Mouse (Mus musculus) embryonic facial prominence, embryonic 12.5 days (tissue): Measurements from ENCODE around the gene Cpvl. TPM values are rescaled to one million over a fixed set of nuclear protein-coding genes. Genes with fewer than 3 reads are reported as not detected.

ENCODE experiments used
- ATAC-seq: fragments of 200-750 bp; cut with Nextera tagmentation; 2 replicates; pipeline ENCODE4 v1.8.0; 2017; ENCODE audit not compliant: insufficient number of reproducible peaks, insufficient read depth, low FRiP score, low TSS enrichment
- H3K27ac ChIP-seq: fragments of 300-500 bp; sonication (generic); 2 replicates; pipeline ENCODE4 v1.5.1; 2016; ENCODE audit warnings: mild to moderate bottlenecking
- H3K27me3 ChIP-seq: fragments of 300-500 bp; sonication (generic); 2 replicates; pipeline ENCODE4 v1.6.1; 2016; ENCODE audit warnings: mild to moderate bottlenecking, moderate library complexity
- H3K36me3 ChIP-seq: fragments of 300-500 bp; sonication (generic); 2 replicates; pipeline ENCODE4 v1.6.1; 2016; ENCODE audit warnings: mild to moderate bottlenecking
- H3K4me1 ChIP-seq: fragments of 300-500 bp; sonication (generic); 2 replicates; pipeline ENCODE4 v1.6.1; 2016
- H3K4me2 ChIP-seq: fragments of 300-500 bp; sonication (generic); replicated peaks from 2 replicates; pipeline ENCODE4 v1.6.1; 2016; ENCODE audit warnings: mild to moderate bottlenecking, moderate library complexity
- H3K4me3 ChIP-seq: fragments of 300-500 bp; sonication (generic); 2 replicates; pipeline ENCODE4 v1.5.1; 2016; ENCODE audit warnings: mild to moderate bottlenecking
- H3K9ac ChIP-seq: fragments of 300-500 bp; sonication (generic); 2 replicates; pipeline ENCODE4 v1.6.1; 2016; ENCODE audit warnings: mild to moderate bottlenecking, moderate library complexity
- H3K9me3 ChIP-seq: fragments of 300-500 bp; sonication (generic); 2 replicates; pipeline ENCODE4 v1.6.1; 2016; ENCODE audit warnings: mild to moderate bottlenecking, moderate library complexity
- WGBS: fragments of 180-500 bp; shearing (Covaris S2); methylation state at CpG from one replicate; pipeline ENCODE4 v1.1.7; 2016; 5-methylcytosine and 5-hydroxymethylcytosine counted together
- polyA plus RNA-seq: library from polyadenylated mRNA; unstranded; fragments of >200 nt; fragmentation: Nextera tagmentation; extraction: Ambion mirVana; gene quantifications from 2 replicates; pipeline ENCODE4 v1.2.1, GENCODE M21; 2016

Cpvl gene
- polyA plus RNA-seq, 1 experiment from 2014 or later, result not detected

DNA sequence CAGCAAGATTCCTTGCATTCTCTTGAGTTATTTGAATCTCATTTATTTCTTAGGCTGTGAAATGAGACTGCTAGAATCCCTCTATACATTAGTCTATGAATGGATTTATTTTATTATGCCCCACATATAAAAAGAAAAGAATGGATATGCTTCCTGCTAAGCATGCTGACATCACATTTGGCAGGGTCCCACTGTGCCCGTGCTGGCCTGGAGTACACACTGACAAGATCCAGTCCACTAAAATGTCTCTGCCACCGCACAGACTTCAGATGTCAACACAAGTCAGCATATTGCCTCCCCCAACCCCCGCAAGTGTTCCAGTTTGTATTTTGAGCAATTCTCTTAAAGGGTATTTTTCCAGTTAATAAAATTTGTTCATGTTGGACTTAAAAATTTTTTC, 13.9 kb upstream of the Cpvl start:
- no peak for ATAC-seq
- Histone ChIP-seq H3K27me3 (no peaks in the 10 kb centered on the region), H3K9me3 (0 out of 2 replicates have a peak, but pooled peaks cover 5% of the 10 kb centered on the region), H3K4me2 (no peak overlapping the region), H3K27ac (no peak overlapping the region), H3K9ac (no peak overlapping the region), H3K36me3 (no peaks in the 10 kb centered on the region), H3K4me1 (no peaks in the 10 kb centered on the region), H3K4me3 (no peak overlapping the region)
- WGBS, result 76% methylated on average over 3 of the region's 3 CpGs

DNA sequence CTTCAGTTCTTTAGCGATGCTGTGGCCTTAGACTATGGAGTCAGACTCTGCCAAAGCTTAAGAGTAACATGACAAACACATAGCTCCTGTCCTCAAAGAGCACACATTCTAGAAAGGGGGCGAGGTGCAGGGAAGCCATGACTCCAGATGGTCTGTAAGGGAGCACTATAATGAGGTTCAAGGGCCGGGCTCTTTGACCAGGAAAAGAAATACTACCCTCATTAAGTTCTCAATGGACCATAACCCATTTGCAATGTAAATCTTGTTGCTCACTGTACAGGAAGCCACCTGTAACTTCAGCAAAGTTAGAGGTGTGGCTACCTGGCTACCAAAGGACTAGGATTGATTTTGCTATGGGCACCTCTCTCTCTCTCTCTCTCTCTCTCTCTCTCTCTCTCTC, 8.8 kb upstream of the Cpvl start:
- Histone ChIP-seq H3K9ac (no peak overlapping the region), H3K27me3 (no peaks in the 10 kb centered on the region), H3K36me3 (no peaks in the 10 kb centered on the region), H3K4me1 (0 out of 2 replicates have a peak, but pooled peaks cover 2% of the 10 kb centered on the region), H3K27ac (no peak overlapping the region), H3K9me3 (no peaks in the 10 kb centered on the region), H3K4me2 (no peak overlapping the region), H3K4me3 (no peak overlapping the region)
- ATAC-seq, result no peak
- WGBS, result 83% methylated on average over 3 of the region's 3 CpGs

DNA sequence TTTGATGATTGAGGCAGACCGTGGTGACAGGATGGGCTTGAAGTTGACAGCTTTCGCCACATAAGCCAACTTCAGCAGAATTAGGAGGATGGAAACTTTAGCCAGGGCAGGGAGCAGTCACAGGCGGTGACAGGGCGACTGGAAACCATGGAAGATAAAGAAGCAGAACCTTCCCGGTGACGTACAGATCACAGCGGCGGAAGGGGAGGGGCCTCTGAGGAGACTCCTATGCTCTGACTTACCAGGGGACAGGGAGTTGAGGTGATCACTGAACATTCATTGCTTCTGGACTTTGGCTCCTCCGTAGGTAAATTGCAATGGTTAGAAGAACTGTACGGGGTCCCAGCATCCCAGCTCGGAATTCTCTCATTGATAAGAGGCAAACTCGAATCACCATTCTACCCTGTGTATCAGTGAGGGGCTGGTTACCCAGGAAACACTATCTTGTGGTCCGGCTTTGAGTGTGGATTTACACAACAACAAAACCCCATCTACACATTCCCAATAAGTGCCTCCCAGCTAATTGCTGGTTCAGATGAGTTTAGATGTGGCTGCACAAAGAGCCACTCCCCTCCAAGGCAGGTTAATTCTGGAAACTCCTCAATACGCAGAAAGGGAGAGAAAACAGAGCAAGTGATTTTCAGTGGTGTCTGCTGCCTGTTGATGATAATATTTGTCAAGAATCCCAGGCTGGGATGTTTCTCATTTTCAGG, 8.0 kb upstream of the Cpvl start:
- H3K4me1 ChIP-seq, result peaks cover 10% of the 10 kb centered on the region; the same call in 1 of the 2 replicates
- 78% methylated on average over 14 of the region's 14 CpGs for WGBS
- no peak for ATAC-seq

DNA sequence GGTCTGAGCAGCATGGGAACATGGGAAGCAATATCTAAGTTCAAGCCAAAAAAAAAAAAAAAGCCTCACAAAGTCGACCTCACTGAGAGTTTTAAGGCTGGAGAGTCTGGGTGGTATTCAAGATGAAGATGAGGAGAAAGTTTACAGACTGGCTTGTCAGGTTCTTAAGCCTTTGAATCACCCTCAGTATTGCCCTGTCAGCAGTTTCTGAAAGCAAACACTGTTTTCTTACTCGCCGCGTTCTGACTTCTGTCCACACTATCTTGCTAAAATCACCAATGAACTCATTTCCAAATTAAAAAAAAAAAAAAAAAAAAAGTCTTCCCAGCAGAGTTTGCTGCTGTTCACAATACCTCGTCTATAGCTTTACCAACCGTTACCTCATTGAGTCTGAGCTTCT, 5.3 kb upstream of the Cpvl start:
- H3K4me1 ChIP-seq, result peaks cover 14% of the 10 kb centered on the region
- H3K4me2 ChIP-seq, result no peak overlapping the region
- H3K27ac ChIP-seq, result no peak overlapping the region
- H3K9me3 ChIP-seq, result no peaks in the 10 kb centered on the region
- ATAC-seq, result no peak
- 0 out of 2 replicates have a peak, but pooled peaks cover 3% of the 10 kb centered on the region for H3K27me3 ChIP-seq
- H3K9ac ChIP-seq, result no peak overlapping the region
- H3K36me3 ChIP-seq, result no peaks in the 10 kb centered on the region
- H3K4me3 ChIP-seq, result no peak overlapping the region
- WGBS, result 67% methylated on average over 6 of the region's 6 CpGs

More for the DNA sequence above, 8.0 kb upstream of the Cpvl start:
- H3K9me3 ChIP-seq, result no peaks in the 10 kb centered on the region
- no peak overlapping the region for H3K4me3 ChIP-seq
- no peaks in the 10 kb centered on the region for H3K36me3 ChIP-seq
- H3K27ac ChIP-seq, result no peak overlapping the region
- H3K4me2 ChIP-seq, result no peak overlapping the region
- no peak overlapping the region for H3K9ac ChIP-seq
- H3K27me3 ChIP-seq, result no peaks in the 10 kb centered on the region

DNA sequence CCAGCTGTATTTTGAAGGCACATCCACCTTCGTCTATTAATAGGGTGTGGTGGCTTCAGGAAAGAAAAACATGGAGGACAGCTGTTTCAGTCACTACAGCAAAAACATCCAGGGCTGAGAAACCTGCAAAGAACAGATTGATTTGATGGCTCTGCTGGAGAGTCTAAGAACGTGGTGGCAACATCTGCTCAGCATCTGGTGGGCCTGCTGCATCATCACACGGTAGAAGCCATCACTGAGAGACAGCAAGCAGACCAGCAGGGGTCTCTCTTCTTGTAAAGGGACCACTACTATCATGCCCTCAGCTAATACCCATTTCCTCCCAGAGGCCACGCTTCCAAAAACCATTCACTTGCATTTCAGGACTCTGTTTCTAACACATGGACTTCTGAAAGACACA, 4.1 kb upstream of the Cpvl start:
- no peak overlapping the region for H3K4me3 ChIP-seq
- H3K27ac ChIP-seq, result no peak overlapping the region
- H3K9me3 ChIP-seq, result no peaks in the 10 kb centered on the region
- no peaks in the 10 kb centered on the region for H3K36me3 ChIP-seq
- WGBS, result 40% methylated on average over 4 of the region's 4 CpGs
- H3K9ac ChIP-seq, result no peak overlapping the region
- no peak overlapping the region for H3K4me2 ChIP-seq
- H3K27me3 ChIP-seq, result 0 out of 2 replicates have a peak, but pooled peaks cover 3% of the 10 kb centered on the region
- no peak for ATAC-seq
- peaks cover 14% of the 10 kb centered on the region for H3K4me1 ChIP-seq

DNA sequence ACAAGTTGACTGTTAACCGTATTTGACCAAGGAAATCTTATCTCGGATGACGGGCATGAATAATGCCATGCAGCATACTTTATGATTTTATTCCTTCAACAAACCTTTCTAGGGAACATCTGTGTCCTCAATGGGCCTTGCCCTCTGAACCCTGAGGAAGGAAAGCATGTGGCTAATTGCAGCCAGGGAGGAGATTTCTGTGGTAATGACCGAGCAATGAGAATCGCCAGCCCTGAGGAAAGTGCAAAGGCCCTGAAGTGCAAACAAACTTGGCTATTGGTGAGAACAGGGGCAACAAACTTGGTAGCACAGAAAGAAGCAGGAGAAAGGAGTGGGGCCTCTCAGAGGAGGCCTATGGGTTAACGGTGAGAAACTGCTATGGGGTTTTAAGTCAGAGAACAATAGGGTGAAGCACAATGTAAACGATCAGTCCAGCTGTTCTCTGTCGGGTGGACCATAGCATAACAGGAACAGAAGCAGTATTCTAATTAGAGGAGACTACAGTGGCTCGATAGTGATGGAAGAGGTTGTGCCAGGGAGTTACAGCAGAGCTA, 3.7 kb upstream of the Cpvl start:
- H3K4me1 ChIP-seq, result peaks cover 14% of the 10 kb centered on the region
- no peak overlapping the region for H3K4me3 ChIP-seq
- 42% methylated on average over 9 of the region's 9 CpGs for WGBS
- no peak for ATAC-seq
- no peaks in the 10 kb centered on the region for H3K36me3 ChIP-seq
- H3K9ac ChIP-seq, result no peak overlapping the region
- no peak overlapping the region for H3K4me2 ChIP-seq
- no peaks in the 10 kb centered on the region for H3K9me3 ChIP-seq
- 0 out of 2 replicates have a peak, but pooled peaks cover 3% of the 10 kb centered on the region for H3K27me3 ChIP-seq
- no peak overlapping the region for H3K27ac ChIP-seq

DNA sequence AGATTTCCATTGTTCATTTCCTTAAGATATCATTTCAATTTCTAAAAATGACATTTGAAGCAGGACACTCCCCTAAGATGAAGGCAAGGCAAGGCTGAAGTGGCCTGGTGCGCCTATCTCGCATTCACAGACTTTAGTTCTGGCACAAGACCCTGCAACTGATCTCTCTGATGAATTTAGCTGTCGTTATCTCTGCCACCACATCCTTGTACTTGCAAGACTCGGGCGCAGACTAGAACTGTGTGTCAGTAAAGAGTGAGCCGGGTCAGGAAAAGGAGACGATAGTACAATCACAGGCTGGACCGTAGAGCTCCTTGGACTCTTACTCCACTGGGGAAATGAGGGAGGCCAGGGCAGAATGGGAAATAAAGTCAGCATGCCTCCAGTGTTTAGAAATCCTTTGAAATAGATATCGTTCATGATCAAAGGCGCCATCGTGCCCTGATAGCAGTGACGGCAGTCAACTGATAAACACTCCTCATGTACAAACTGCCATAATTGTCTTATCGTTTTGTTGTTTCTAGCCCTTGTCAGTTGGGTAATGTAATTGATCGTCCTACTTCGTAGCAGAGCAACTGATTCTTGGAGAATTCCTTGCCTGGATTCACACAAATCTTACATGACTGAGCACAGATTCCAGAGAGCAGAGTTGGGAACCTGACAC, 2.5 kb upstream of the Cpvl start:
- 75% methylated on average over 15 of the region's 15 CpGs for WGBS
- Histone ChIP-seq H3K4me3 (no peak overlapping the region), H3K27me3 (0 out of 2 replicates have a peak, but pooled peaks cover 3% of the 10 kb centered on the region), H3K9me3 (no peaks in the 10 kb centered on the region), H3K36me3 (no peaks in the 10 kb centered on the region), H3K27ac (no peak overlapping the region), H3K9ac (no peak overlapping the region), H3K4me1 (peaks cover 14% of the 10 kb centered on the region), H3K4me2 (no peak overlapping the region)
- ATAC-seq, result no peak

DNA sequence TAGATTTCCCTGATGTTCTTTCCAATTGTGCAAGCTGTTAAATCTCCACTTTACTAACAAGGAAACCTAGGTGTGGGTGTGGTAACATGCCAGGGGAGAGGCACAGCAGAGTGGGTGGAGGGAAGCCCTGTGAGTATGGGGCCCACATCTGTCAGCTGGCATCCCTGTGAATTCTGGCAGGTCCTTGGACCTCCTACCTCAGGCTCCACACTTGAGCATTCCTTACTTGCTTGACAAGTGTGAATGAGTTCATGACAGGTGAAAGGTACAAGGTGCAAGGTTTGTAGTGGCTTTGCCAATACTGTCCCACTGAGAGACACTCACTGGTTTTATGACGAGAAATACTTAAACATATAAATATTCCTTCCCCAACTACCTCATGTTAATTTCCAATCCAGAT, 4.4 kb downstream of the Cpvl start:
- Histone ChIP-seq H3K9me3 (no peaks in the 10 kb centered on the region), H3K9ac (no peak overlapping the region), H3K27ac (no peak overlapping the region), H3K36me3 (no peaks in the 10 kb centered on the region), H3K4me2 (no peak overlapping the region), H3K27me3 (no peaks in the 10 kb centered on the region), H3K4me3 (no peak overlapping the region), H3K4me1 (peaks cover 4% of the 10 kb centered on the region; the same call in 1 of the 2 replicates)
- ATAC-seq, result no peak
- 80% methylated on average over 1 of the region's 1 CpGs for WGBS

DNA sequence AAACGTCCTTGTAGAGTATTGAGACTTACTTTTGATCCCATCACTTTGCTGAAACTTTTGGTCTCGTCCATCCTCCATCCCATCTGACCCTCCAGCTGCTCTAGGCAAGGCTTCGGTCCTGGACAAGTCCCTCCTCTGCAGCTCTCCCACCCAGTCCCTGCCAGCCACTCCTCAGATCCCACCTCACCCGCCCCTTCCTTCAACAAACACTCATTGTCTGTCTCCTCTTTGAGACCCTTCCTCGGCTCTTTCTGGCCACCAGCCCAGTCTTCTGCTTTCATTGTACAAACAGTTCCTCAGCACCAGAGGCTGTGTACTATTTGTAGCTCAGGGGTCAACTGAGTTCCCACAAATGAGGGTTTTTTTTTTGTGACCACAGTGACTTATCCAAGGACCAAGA, 5.0 kb downstream of the Cpvl start:
- Histone ChIP-seq H3K27ac (no peak overlapping the region), H3K4me1 (peaks cover 4% of the 10 kb centered on the region; the same call in 1 of the 2 replicates), H3K27me3 (no peaks in the 10 kb centered on the region), H3K9ac (no peak overlapping the region), H3K4me2 (no peak overlapping the region), H3K9me3 (no peaks in the 10 kb centered on the region), H3K36me3 (no peaks in the 10 kb centered on the region), H3K4me3 (no peak overlapping the region)
- WGBS, result 30% methylated on average over 5 of the region's 5 CpGs
- ATAC-seq, result no peak

DNA sequence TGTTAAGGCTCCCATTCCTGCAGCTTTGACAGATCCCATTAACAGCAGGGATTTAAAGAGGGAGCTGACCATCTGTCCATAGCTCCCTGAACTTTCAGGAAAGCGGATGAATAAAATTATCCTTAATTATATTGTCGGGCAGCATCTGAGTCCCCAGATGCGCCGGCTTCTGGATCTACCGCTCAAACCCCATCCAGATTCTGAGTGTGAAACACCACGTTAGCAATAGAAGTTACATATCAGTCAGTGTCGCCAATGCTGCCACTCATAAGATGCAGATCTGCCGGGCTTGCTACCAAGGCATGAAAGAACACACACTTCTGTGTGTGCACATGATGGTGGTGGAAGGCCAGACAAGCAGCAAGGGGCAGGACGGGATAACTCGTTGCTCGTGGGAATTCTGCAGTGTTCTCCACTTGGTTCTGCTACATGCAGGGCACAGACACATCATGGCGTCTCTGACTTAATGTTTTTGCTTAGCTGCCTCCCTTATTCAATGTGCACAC, 6.2 kb downstream of the Cpvl start:
- H3K4me1 ChIP-seq, result peaks cover 4% of the 10 kb centered on the region; the same call in 1 of the 2 replicates
- H3K4me2 ChIP-seq, result no peak overlapping the region
- no peaks in the 10 kb centered on the region for H3K27me3 ChIP-seq
- no peak overlapping the region for H3K4me3 ChIP-seq
- H3K36me3 ChIP-seq, result no peaks in the 10 kb centered on the region
- H3K9me3 ChIP-seq, result no peaks in the 10 kb centered on the region
- no peak overlapping the region for H3K27ac ChIP-seq
- H3K9ac ChIP-seq, result no peak overlapping the region
- 63% methylated on average over 12 of the region's 12 CpGs for WGBS
- no peak for ATAC-seq

DNA sequence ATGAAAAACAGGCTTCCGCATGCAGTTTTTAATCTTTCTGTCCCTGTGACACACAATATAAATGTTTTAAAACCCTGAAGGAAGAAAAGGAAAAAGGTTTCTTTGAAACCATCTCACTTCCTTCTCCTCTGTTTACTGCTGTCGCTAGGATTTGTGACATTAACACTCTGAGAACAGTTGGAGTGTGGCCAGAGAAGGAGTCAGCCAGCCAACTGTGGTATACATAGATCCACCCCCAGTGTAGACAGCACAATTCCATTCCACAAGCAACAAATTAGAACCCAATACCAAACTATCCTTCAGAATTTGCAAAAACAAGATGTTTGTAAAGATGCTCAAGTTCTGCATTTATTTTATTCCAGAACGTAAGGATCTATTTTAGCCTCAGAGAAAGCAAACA, 6.7 kb downstream of the Cpvl start:
- no peak overlapping the region for H3K4me3 ChIP-seq
- no peak overlapping the region for H3K9ac ChIP-seq
- H3K4me1 ChIP-seq, result peaks cover 4% of the 10 kb centered on the region; the same call in 1 of the 2 replicates
- 66% methylated on average over 3 of the region's 3 CpGs for WGBS
- H3K4me2 ChIP-seq, result no peak overlapping the region
- no peaks in the 10 kb centered on the region for H3K27me3 ChIP-seq
- no peaks in the 10 kb centered on the region for H3K9me3 ChIP-seq
- no peaks in the 10 kb centered on the region for H3K36me3 ChIP-seq
- no peak overlapping the region for H3K27ac ChIP-seq
- no peak for ATAC-seq

DNA sequence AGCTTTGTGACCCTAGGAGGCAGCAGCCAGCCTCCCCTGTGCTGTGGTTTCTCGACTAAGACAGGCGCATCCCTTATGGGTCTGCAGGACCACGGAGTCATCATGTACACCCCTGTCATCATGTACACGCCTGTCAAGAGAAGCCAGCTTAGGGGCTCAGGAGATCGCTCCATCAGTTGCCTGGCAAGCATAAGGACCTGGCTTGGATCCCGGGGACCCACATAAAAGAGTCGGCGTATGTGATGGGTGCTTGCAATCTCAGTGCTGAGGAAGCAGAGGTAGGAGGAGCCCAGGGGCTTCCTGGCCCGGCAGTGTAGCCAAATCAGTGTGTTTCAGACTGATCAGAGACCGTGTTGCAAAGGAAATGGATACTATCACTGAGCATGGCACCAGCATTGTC, 9.4 kb downstream of the Cpvl start:
- WGBS, result 82% methylated on average over 10 of the region's 10 CpGs
- no peak overlapping the region for H3K9ac ChIP-seq
- H3K4me1 ChIP-seq, result peaks cover 7% of the 10 kb centered on the region; the same call in 1 of the 2 replicates
- no peak overlapping the region for H3K4me3 ChIP-seq
- no peaks in the 10 kb centered on the region for H3K36me3 ChIP-seq
- no peaks in the 10 kb centered on the region for H3K27me3 ChIP-seq
- no peak overlapping the region for H3K27ac ChIP-seq
- no peak for ATAC-seq
- H3K4me2 ChIP-seq, result no peak overlapping the region
- H3K9me3 ChIP-seq, result no peaks in the 10 kb centered on the region
